Mouse (Mus musculus) right cerebral cortex, postnatal 14 days (tissue): ENCODE data around the gene Stmn1.

Experiments
- DNase-seq: peaks from one replicate; pipeline ENCODE4 v3.0.0; 2022

The Stmn1 gene

DNA sequence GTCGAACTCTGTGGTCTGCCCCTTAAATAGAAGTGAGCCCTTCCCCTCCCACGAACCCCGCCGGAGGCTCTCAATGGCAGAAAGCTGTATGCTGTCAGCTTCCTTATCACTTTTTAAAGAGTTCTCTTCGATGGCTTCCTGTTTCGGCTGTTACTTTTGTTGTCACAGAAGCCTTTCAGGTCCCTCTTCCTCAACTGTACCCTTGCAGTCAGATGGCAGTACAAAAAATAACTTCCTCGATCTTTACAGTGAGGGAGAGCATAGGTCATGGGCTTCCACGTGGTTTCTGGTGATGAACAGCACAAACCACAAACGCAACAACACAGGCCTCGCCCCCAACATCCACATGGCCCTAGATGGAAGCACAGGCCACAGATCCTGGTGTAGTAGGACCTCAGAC lies 7.8 kb upstream of the Stmn1 start:
- DNase-seq = no peak

GRCm38 (mm10) chr4:134461252-134461651 lies 6.9 kb upstream of the Stmn1 start:
- DNase-seq = no peak

DNA sequence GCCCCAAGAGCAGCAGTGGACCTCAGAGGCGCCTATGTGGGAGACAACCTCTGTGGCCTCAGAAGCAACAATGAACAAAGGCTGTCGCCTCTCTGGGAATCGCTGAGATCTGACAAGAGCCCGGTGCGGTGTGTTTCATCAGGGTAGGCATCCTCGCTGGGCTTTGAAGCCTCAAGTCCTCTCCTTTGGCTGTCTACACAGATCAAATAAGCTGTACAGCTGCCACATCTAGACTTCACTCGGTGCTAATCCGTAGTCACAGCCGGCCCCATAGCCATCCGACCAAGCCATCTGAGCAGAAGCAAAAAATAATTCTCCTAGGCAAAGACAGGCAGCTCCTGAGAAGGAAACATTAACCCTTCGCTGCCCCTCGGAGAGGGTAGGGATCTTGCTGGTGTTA lies 2.3 kb upstream of the Stmn1 start:
- no peak for DNase-seq

DNA sequence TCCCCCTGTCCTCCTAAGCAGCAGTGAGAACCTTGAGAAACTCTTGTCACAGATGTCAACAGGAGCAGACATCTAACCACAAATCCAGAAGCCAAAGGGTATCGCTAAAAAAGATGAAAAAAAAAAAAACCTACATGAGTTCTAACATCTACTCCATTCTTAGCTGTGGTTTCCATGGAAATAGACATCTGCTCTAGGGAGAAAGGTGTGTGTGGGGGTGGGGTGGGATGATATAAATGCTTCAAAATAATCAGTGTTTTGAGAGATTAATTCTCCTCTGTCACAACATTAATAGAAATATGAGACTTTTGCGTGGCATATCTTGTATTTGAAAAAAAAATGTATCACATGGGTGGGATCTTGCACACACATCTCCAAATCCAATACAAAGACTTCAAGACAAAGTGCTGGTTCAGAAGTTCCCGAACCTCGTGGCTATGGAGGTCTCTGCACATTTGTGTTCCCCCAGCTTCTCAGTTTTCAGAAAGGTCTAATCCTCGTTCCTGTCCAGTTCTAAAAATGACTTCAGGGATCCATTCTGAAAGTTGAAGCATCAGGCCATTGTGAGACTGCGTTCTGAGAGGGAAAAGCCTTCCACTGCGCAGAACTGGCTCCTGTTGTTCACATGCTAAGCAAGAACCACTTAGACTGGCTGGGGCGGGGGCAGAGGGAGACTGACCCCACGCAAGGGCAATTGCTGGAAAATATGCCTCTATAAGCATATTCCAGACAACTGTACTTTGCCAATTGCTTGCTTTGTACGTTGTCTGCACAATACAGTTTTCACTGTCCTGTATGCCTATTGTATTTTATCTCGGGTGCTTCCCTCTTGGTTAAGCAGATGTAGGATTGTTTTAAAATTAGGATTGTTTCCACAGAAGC lies 1.5 kb upstream of the Stmn1 start:
- DNase-seq = no peak

- DNase-seq = no peak
Measured at GRCm38 (mm10) chr4:134467435-134468214, 495 bp upstream of the Stmn1 start.

DNA sequence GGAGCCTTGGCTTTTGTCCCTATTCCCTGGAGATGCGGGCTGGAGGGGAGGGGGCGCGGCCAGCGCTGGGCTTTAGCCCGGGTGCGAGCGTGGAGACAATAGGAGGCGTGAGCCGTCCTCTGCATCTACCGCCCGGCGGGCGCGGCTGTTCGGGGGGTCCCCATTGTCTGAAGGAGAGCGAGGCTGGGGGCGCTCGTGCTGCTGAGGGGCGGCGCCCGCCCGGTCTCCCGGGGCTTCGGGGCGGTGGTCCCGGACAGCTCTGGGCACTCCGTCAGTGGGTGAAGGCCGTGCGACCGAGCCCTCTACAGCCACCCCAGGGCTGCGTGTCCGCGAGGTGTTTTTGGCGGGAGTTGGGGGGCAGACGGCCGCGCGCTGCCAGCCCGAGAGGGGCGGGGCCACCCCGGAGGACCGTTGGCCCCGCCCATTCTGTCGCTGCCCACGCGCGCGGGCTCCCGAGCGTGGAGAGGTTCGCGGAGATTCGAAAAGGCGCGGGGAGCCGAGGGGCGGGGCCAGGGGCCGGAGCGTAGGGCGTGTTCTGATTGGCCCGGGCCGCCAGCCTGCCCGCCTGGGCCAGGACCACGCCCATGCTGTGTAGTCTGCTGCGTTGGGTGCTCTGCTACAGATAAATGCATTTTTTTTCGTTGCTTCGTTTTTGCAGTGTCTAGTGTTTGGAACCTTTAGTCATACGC lies 602 bp downstream of the Stmn1 start:
- peak; percentile 97 for DNase-seq

GRCm38 (mm10) chr4:134469341-134469796 lies 1.2 kb downstream of the Stmn1 start:
- no peak for DNase-seq

- DNase-seq = no peak
Measured at GRCm38 (mm10) chr4:134469985-134470384, 1.9 kb downstream of the Stmn1 start.

GRCm38 (mm10) chr4:134471469-134471868 lies 3.3 kb downstream of the Stmn1 start:
- no peak for DNase-seq

- DNase-seq = no peak
Measured at GRCm38 (mm10) chr4:134473764-134474163, 5.6 kb downstream of the Stmn1 start.

DNA sequence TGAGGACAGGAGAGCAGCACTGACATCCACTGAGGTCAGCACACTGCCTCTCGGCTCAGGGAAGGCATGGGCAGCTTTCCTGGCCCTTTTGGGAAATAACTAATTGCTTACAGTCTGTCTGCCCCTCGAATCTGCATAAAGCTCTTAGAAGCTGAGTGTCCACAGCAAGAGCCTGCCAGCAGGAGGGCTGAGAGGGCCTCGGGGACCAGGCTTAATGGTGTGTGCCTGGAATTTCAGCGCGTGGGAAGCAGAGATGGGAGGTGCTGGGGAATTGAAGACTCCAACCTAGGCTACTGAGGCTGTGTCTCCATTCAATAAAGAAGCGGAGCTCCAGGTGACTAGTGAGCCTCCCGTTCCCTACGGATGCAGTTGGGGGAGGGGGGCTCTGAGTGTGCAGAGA lies 6.1 kb downstream of the Stmn1 start:
- DNase-seq = no peak

DNA sequence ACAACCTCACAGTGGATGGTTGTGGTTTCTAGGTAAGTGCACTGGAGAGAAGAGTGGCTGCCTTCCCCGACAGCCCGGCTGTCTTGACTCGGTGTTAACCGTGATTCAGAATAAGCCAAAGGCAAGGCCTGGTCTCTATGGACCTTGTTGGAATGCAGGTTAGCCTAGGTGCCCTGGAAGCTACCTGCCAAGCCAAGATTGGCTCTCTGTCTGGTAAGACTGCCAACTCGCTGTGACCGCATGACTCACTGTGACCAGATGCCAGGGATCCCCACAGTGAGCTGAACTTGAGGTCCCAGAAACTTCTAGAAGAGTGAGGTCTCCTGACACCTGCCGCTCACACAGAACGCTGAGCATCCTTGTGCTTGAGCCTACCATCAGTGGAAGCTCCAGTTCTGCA lies 8.8 kb downstream of the Stmn1 start:
- no peak for DNase-seq

DNA sequence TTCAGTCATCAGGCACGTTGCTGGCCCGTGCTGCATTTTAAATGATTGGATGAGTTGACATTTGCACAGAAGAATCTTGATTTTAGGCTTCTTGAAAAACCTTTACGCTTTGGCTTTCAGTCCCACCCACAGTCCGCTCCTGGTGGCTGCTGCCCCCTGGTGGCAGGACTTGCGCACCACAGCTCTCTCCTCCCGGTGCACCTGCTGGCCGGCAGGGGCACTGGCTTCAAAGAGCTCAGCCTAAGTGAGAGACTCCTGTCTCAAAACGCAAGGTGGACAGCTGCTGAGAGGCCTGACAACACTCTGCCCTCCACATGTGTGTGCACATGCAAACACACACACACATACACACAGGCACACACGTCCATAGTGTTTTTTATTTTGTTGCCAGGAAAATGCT lies 9.9 kb downstream of the Stmn1 start:
- peak; percentile 94 for DNase-seq

DNA sequence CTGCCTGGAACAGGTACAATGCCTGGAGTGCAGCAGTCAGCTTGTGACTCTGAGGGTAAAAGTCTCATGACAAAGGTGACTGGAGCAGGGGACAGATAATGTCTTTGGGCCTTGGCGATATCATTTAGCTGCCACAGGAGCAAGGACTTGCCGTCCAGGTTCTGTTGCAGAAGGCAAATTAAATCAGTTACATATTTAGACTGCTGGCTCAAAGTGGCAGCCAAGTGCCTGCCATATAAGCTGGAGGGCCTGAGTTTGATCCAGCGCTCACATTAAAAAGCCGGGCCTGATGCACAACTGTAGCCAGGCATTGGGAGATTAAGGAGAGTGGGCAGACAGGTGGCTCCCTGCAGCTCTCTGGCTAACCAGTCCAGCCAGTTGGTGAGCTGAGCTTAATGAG lies 11.7 kb downstream of the Stmn1 start:
- DNase-seq = no peak

DNA sequence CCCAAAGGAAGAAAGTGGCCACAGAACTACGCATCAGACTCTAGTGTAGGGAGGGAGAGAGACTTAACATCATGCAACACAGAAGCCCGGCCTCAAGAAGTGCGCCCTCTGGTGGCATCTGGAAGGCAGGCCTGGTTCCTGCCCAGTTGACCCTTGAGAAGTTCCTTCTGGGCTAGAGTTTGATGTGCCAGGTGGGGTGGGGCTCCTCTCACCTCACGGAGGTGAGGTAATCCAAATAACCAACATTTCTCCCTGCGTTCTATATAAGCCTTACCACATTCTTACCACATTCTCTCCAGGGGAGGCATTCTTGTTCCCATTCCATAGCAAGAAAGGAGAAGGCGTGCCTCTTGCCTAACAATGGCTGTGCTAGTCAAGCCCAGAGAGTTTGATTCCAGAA lies 12.7 kb downstream of the Stmn1 start:
- peak; percentile 79 for DNase-seq

DNA sequence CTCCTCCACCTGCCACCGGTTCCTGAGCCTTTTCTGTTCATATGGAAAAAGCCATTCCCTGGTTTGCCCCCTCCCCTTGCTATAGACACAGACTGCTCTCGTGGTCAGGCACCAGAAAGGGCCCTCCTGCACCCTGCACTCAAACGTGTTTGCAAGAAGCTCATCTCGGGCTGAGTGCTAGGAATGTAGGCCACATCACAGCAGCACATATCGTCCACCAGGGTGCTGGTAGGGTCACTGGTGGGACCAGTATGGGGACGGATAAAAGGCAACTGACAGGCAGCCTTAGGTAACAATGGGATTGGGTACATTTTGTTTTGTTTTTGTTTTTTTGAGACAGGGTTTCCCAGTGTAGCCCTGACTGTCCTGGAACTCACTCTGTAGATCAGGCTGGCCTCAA lies 13.2 kb downstream of the Stmn1 start:
- no peak for DNase-seq

DNA sequence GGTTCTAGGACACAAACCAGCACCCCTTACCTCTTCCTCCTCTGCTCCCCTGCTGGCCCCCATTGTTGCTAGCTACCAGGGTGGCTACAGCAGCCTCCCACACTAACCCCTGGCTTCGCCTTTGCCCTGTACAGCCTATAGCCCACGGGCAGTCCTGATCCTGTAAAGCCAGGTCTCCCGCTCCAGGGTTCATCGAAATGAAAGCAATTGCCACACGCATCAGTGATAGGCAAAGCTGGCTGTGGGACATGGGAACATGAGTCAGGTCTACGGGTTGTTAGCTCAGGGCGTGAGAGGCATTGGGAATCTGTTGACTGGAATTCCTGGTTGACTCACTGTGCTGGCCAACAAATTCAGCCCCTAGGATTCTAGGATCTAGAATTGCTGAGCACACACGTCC lies 14.3 kb downstream of the Stmn1 start:
- DNase-seq = no peak

DNA sequence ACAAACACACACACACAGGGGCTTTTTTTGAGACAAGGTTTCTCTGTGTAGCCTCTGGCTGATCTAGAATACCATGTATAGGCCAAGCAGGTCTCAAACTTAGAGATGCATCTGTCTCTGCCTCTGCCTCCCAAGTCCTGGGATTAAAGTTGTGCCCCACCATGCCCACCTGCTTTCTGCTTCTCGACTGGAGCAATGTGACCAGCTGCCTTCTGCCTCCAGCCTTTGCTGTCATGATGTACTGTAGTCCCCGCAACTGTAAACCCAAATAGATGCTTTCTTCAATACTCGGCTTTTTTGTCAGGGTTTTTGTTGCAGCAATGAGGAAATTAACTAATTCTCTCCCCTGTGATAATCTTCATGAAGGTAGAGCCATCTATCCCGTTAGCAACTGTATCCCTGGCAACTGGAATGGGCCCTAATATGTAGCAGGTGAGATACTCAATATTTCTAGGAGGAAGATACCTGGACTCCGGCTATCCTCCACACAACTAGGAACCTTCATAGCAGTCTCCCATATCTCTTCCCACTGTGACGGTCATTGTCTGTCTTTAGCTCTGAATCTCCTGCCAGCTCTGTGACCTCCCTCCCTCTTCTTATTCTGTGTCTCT lies 15.1 kb downstream of the Stmn1 start:
- no peak for DNase-seq

GRCm38 (mm10) chr4:134483696-134484095 lies 15.6 kb downstream of the Stmn1 start:
- DNase-seq = no peak

DNA sequence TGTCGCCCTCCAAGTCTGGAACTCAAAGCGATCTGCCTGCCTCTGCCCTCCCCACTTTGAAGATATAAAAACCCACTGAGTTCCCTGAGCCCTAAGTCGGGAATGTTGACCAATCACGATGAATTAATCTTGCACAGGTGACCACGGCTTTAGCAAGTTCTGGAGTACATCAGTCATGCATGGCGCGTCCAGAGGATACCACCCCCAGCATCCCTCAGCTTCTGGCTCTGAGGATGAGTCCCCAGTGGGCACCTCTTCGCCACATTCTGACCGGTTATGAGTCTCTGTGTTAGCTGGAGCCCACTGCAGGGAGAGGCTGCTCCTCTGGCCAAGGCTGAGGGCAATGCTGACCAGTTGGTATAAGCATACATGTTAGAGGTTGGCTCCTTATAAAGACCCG lies 16.1 kb downstream of the Stmn1 start:
- no peak for DNase-seq

GRCm38 (mm10) chr4:134485151-134485900 lies 17.2 kb downstream of the Stmn1 start:
- no peak for DNase-seq

DNA sequence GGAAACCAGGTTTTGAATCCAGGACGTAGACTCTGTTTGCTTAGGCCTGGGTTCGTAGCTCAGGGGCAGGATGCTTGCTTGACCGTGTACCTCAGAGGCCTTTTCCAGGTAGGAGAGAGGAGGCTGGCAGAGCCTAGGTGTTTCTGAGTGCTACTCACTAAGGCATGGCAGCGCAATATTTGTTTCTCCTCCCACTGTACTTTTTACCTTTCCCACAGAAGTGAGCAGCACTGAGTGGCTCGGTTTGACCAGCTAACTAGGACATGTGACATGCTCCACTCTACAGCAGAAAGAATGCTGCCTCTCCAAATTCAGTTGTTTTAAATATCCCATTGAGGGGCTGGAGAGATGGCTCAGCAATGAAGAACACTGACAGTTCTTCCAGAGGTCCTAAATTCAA lies 20.1 kb downstream of the Stmn1 start:
- no peak for DNase-seq
